Mouse (Mus musculus) CH12F3 (cell line): ENCODE measurements around the gene Setd2.

Experiments used
- in situ Hi-C: fragments of 300-500 bp; cut with MboI; formaldehyde crosslinking; loops from 2 replicates; pipeline ENCODE4 v1.14.3; 2020; ENCODE audit warnings: low sequenced_read_pairs

The Setd2 gene

GRCm38 (mm10) chr9:110622621-110623219 lies 90.3 kb downstream of the Setd2 start:
- in situ Hi-C loops: no loop called here

GRCm38 (mm10) chr9:110623416-110624195 lies 91.2 kb downstream of the Setd2 start:
- in situ Hi-C loops: no loop called here

- in situ Hi-C loops: no loop called here
Observed at GRCm38 (mm10) chr9:110624361-110625166, 92.2 kb downstream of the Setd2 start, which contains the start of gene Nradd. Gene Nradd (minus strand): TSS chr9:110624452.

DNA sequence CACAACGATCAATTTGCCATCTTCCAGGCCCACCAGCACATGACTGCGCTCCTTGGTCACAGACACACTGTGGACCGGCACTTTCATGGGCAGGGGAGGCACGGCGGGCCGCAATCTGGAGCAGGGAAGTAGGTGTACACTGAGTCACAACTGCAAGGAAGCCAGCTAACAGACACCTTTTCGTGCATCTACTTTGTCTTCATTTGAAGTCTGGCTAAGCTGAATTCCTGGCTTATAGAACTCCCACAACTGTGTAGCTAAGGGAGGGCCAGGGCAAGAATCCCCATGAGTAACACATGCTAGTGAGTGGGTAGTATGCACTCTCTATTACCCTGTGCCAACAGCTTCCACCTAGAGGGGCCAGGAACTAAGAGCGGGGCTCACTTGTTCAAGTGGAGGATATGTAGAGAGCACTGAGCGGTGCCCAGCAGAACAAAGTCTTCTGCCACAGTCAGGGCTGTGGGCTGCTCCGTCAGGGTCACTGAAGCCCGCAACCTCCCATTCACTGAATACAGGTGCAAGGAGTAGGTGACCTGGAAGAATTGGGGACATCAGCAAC lies 93.0 kb downstream of the Setd2 start:
- in situ Hi-C loops: no loop called here

DNA sequence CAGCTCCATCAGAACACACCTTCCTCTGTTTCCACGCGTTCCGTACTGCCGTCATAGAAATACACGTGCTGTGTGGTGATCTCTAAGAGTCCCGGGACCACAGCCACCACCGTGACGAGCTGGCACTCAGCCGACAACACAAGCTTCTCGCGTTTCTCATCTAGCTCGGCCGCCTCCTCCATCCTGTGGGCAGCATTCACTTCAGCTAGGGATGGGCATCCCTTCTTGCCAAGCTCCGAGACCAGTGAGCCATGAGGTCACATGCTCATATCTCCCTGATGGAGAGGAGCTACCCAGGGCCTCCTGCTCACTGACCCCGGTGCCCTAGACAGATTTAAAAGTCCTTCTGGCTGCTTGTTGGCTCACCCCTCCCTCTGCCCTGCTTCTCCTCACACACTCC lies 97.8 kb downstream of the Setd2 start:
- in situ Hi-C loops: no loop called here

DNA sequence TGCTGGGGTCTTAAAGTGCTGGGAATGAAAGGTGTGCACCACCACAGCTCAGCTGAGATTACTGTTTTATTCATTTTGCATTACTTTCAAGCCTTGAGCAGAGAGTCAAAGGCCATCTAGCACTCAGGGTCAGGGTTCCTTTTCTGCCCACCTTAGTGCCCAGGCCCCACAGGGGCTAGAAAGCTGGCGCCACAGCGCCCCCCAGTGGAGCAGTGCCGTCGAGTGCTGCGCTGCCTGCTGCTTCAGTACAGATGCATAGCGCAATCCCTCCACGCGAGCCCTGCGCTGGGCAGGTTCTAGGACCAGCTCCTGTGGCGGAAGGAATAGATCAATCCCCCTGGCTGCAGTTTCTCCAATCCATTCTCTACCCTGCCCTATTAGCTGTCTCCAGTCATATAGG lies 98.8 kb downstream of the Setd2 start:
- in situ Hi-C loops: no loop called here

- in situ Hi-C loops: no loop called here
Observed at GRCm38 (mm10) chr9:110631651-110632275, 99.4 kb downstream of the Setd2 start.

DNA sequence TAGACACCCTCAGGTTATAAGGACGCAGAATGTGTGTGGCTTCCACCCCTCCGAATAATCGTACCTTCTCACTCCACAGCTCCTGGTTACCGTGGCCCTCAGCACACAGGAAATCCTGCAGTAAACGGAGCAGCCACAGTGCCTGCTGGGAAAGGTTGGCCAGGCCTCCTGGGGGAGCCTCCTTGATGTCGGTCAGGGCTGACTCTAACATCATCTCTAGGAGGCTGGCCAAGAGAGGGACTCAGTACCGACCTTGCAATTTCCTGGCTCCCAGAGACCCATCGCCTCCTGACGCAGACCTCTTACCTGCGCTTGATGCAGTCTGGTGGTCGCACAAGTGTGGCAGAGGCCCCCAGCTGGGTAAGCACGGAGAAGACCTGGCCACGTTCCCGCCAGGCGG lies 100.3 kb downstream of the Setd2 start:
- in situ Hi-C loops: no loop called here

DNA sequence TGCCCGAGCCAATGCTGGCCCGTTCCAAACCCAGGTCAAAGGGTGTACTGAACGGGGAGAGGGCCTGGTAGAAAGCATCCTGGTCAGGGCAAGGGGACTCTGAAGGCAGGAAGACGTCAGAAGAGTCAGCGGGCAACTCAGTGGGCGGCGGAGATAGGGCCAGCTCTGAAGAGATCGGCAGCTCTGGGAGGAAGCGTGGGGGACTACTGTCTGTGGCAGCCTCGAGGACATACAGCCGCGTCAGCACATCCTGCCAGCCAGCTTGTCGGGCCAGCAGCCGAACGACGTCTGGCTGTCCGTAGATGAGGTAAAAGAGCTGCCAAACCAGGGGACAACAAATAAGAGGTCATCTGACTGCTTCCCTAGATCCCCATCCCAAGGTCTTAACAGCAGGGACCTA lies 101.5 kb downstream of the Setd2 start:
- in situ Hi-C loops: no loop called here

- in situ Hi-C loops: no loop called here
Observed at GRCm38 (mm10) chr9:110635225-110635624, 102.8 kb downstream of the Setd2 start.

DNA sequence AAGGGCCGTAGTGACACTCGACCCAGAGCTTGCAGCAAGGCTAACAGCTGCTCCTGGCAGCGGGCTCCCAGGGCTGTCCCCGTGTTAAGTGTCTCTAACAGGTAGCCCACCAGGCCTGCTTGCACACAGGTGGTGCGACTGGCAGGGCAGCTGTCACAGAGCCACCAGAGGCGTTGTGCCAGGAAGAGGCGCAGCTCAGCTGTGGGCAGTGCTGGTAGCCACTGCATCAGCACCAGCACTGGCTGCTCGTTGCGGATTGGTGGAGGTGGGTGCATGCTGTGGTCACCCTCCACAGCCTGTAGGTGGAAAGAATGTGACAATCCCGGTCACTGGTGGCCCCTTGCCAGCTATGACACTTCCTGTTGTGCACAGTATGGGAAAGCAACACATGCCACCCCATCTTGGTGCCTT lies 106.2 kb downstream of the Setd2 start:
- in situ Hi-C loops: no loop called here

GRCm38 (mm10) chr9:110641006-110641405 lies 108.6 kb downstream of the Setd2 start:
- in situ Hi-C loops: no loop called here

DNA sequence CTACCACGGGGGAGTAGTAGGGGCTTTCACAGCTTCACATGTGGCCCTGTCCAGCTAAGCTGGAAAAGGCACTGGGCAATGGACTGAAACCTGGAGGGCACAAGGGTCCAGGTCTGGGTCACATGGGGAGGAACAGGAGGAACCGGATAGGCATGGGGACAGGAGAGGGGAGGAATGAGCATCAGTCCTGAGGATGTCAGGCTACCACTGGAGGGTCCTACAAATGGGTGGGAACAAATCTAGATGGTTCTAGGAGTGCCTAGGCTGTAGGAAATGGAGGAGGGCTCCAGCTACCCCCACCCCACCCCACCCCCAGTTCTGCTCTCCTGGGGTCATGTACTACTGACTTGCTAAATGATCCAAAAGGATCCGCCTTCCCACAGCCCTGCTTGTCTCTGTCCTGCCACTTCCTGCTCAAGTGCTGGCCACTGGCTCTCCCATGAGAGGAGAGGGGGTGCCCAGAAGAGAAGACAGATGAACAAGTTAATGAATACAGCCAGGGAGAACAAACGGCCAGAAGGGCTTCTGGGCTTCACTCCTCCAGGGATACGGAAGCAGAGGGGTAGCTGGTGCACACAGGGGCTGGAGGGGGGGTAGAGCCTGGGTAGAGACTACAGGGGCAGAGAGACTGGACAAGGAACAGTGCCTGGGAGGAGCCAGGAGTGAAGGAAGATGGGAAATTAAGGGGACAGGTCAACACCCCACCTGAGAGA lies 110.6 kb downstream of the Setd2 start:
- in situ Hi-C loops: no loop called here

DNA sequence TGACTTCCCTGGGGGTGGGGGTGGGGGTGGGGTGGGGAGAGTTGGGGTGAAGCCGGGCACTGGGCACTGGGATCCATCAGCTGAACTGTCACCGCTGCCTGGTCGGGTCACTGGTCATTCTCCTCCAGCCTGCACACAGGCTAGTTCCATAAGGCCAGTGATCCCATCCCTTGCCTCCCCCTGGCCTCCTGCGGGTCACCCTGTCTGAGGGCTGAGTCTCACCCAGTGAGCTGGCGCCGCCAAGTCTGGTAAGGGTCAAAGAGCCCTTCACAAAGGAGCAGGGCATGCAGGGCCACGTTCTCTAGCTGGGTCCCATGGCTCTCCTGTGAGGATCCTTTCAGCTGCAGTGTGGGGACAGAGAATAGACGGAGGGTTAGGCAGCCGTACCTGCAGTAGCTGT lies 111.4 kb downstream of the Setd2 start:
- in situ Hi-C loops: no loop called here

DNA sequence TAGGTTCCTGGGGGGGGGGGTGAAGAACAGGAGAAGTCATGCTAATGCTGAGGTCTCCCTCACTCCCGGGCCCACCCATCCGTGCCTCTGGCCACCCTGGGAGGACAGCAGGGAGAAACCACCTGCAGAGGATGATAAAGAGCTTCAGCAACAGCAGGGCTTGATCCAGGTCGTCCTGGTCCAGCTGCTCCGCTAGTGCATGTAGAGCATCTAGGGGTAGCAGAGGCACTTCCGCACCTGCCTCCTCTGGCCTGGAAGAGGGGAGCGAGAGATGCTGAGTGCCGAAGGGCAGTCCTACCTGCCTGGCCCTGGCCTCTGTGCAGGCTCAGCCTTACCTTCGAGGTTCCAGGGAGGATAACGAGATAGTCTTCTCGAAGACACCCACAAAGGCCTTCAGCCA lies 111.9 kb downstream of the Setd2 start:
- in situ Hi-C loops: no loop called here

DNA sequence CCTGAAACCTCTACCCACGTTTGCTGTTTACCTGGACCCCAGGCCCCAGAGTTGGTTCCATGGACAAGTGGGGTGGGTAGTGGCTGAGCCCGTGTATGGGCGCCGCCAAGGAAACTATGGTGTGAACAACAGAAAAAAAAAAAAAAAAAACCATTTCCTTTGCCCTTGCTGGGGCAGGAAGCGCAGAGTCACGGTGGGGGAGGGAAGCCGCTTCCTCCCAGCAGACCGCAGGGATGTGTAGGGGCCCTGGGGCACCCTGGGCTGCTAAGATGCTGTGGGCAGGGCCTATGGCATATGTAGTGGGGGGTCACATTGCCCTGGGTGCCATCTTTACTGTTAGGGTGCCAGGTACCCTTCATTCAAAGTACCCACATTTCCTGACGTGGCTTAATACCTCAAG lies 112.8 kb downstream of the Setd2 start:
- in situ Hi-C loops: no loop called here

- in situ Hi-C loops: no loop called here
Observed at GRCm38 (mm10) chr9:110649775-110650174, 117.4 kb downstream of the Setd2 start.

DNA sequence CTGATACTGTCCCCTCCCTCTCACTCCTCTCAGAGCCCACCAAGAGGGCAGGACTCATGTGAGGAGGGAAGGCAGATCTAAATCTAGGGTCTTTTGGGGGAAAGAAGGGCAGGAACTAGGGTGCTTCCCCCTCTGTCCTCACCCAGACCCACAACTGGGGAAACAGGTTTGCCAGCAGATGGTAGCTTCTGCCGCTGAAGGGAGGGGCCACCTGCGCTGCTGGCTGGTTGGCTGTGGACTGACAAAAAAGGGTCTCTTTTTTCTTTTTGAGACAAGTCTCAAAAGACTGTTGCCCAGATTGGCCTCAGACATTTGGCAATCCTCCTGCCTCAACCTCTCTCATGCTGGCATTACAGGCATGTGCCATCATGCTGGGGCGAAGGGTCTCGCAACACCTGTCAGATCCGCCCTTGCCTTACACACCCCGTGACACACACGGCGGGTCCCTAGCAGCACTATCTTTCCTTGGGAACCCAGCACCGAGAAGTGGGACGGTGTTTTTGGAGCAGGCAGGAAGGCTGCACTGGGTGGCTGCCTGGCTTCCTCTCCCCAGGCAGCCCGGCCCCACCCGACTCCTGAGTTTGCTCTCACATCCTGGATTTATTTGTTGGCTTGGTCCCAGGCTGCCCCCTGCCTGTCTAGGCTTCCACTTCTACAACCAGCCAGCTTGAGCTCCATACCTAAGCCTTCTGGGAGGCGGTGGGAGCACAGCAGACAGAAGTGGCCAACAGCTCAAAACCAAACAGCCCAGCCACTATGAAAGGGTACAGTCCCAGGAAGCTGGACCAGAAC lies 119.7 kb downstream of the Setd2 start:
- in situ Hi-C loops: no loop called here

- in situ Hi-C loops: no loop called here
Observed at GRCm38 (mm10) chr9:110652963-110653654, 120.7 kb downstream of the Setd2 start.
